Mouse (Mus musculus) embryo, embryonic 11.5 days (tissue): ENCODE measurements at regions not wholly inside any gene's neighbourhood (a gene's known extent, or its start where the extent isn't known, plus 50 kb on each side); places are given as distances from the start of the nearest gene placed in this dataset.

ENCODE experiments used
- DNase-seq: peaks from one replicate; pipeline ENCODE4 v3.0.0-alpha.2; 2012; ENCODE audit warnings: low read depth, low spot score

DNA sequence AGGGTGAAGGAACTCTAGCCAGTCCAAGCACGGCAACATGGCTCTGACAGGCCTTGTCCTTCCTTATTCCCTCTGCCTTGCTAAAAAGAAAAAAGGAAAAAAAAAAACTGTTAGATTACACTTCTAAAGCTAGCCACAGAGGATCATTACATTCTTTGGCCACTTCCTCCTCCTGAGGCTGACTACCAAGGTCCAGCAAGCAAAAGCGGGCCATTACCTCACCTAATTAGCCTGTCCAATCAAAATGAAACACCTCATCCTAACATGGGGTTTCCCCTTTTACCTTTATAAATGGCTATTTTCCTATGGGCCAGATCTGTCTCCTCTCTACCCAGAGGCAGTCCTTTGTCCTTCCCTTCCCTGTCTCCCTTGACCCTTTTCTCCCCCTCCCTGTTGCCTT lies 102.2 kb downstream of the Pih1h3b start:
- no peak for DNase-seq

GRCm38 (mm10) chrX:140165966-140166365 lies 103.3 kb downstream of the Pih1h3b start:
- DNase-seq = no peak

- no peak for DNase-seq
Observed at GRCm38 (mm10) chrX:140179850-140180249, 117.2 kb downstream of the Pih1h3b start.

DNA sequence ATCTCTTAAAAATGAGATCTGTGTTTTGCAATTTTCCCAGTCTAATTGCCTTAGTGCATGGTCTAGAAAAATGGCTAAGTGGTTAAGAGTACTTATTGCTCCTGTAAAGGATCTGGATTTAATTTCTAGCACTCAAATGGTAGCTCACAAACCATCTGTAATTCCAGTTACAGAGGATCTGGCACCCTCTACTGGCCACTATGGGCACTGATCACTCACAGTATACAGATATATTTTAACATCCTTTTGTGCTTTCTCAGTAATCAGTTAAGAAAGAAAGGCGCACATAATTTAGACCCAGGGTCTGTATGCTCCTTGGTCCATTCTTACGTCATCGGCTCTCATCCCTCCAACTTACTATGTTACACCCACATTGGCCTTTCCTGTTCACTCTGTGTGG lies 120.3 kb downstream of the Pih1h3b start:
- no peak for DNase-seq

- DNase-seq = no peak
Observed at GRCm38 (mm10) chrX:140203676-140204075, 138.4 kb upstream of the Frmpd3 start.

GRCm38 (mm10) chrX:140208791-140209190 lies 133.3 kb upstream of the Frmpd3 start:
- no peak for DNase-seq

DNA sequence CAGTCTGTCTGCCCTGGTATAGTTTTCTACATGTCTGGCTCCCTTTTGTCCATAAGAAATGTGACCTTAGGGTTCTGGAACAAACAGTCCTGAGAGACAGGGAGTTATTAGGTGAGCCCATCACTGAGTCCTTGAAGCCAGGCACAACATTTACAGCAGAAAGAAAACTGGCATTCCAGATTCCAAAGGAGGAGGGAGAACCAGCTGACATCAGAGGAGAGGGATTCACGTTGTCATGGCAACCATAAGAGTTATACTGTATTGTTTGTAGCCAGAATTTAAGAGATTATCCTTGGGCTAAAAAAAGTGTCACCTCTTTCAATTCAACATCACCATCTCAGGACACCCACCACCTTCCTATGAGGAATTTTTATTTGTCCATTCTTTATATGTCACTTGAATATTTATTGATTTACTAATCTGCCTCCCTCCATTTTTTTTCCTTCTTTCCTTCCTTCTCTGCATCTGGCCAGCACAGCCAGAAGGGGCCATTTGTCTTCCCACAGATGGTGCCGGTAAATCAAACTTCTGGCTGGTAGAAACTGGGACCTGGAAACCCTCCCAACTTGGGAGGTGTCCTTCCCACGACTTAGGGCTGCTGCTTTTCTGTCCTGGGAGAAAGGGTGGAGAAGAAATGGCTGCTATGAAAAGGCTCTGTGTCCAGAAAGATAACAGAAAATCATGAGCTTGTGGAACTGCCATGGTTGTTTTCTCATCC lies 129.3 kb upstream of the Frmpd3 start:
- DNase-seq = peak; percentile 11

- DNase-seq = no peak
Observed at GRCm38 (mm10) chrX:140214198-140214849, 127.7 kb upstream of the Frmpd3 start.

DNA sequence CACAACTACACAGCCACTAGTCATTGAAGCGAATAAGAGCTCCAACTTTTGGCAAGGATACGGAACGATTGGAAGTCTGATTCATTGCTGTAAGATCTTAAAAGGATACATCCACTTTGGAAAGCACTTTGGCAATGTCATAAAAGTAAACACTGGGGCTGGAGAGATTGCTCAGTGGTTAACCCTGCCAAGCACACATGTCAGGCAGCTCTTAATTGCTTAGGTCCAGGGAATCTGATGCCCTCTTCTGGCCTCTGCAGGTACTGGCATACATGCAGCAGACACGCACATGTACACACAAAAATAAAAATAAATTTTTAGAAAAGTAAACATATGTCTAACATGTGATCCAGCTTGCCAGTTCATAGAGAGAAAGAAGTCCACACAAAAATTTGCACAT lies 86.3 kb upstream of the Frmpd3 start:
- no peak for DNase-seq

GRCm38 (mm10) chrX:140269742-140270457 lies 72.2 kb upstream of the Frmpd3 start:
- DNase-seq = no peak

GRCm38 (mm10) chrX:140277327-140277947 lies 64.6 kb upstream of the Frmpd3 start:
- DNase-seq = no peak

GRCm38 (mm10) chrX:140277978-140278729 lies 63.9 kb upstream of the Frmpd3 start:
- no peak for DNase-seq

GRCm38 (mm10) chrX:140279266-140279665 lies 62.8 kb upstream of the Frmpd3 start:
- no peak for DNase-seq

DNA sequence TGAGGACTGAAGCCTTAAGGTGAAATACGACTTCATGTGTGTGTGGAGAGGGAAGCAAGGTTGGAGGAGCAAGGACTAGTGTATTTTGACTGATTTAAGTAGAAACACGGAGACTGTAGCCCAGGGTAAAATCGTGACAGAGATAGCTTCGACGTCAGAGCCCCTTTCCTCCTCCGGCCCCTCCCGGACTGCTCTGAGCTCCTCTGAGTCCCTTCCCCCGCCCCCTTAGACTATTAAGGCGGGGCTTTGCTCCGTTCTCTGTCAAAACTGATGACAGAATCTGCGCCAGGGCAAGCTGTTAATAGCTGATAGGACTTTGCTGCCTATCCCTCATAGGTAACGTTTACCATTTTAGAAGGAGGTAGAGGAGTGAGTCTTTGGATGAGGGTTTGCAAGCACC lies 62.0 kb upstream of the Frmpd3 start:
- DNase-seq = no peak
